Mouse (Mus musculus) erythroblast, embryonic 14.5 days (primary cell): Measurements from ENCODE around the gene Zswim7. TPM values are rescaled to one million over a fixed set of nuclear protein-coding genes. Genes with fewer than 3 reads are reported as not detected.

ENCODE experiments used
- H3K27me3 ChIP-seq: 2 replicates; pipeline ENCODE4 v1.6.1; 2012; ENCODE audit warnings: inconsistent platforms; ENCODE audit not compliant: control insufficient read depth
- H3K36me3 ChIP-seq: 2 replicates; pipeline ENCODE4 v1.6.1; 2012; ENCODE audit warnings: mild to moderate bottlenecking, inconsistent platforms; ENCODE audit not compliant: control insufficient read depth
- H3K4me1 ChIP-seq: 2 replicates; pipeline ENCODE4 v1.6.1; 2012; ENCODE audit warnings: inconsistent platforms; ENCODE audit not compliant: control insufficient read depth
- H3K4me3 ChIP-seq: replicated peaks from 2 replicates; pipeline ENCODE3; 2012; ENCODE audit warnings: moderate library complexity, mild to moderate bottlenecking, inconsistent platforms
- H3K9me3 ChIP-seq: 2 replicates; pipeline ENCODE4 v1.6.1; 2012; ENCODE audit warnings: low read length, inconsistent platforms, mixed read lengths; ENCODE audit not compliant: control insufficient read depth
- GATA1 ChIP-seq: IDR thresholded peaks from 2 replicates; pipeline ENCODE4 v1.6.1; 2012; ENCODE audit warnings: low read length, inconsistent platforms, mixed read lengths
- TAL1 ChIP-seq: IDR thresholded peaks from 3 replicates; pipeline ENCODE4 v1.6.1; 2012; ENCODE audit warnings: low read length, inconsistent platforms, mixed read lengths
- polyA plus RNA-seq: library from polyadenylated mRNA; stranded (reverse); fragments of >175 nt; gene quantifications from 2 replicates; pipeline ENCODE4 v1.2.3, GENCODE M21; 2012

Zswim7 gene
- polyA plus RNA-seq, result 0.18 and 0.19 TPM in 2 replicates

GRCm38 (mm10) chr11:62280675-62281600 lies at the start of gene Zswim7, which contains the start of gene Ttc19:
Zswim7 (minus strand) TSS chr11:62281375.
Ttc19 (plus strand) TSS chr11:62281473.
- TF ChIP-seq TAL1 (no peak), GATA1 (no peak)

GRCm38 (mm10) chr11:62323659-62324058 lies 42.5 kb upstream of the Zswim7 start:
- H3K27me3 ChIP-seq, result no peaks in the 10 kb centered on the region
- H3K9me3 ChIP-seq, result no peaks in the 10 kb centered on the region
- peaks cover 97% of the 10 kb centered on the region for H3K36me3 ChIP-seq
- no peaks in the 10 kb centered on the region for H3K4me1 ChIP-seq
- no peak overlapping the region for H3K4me3 ChIP-seq
- no peak for TF ChIP-seq TAL1
- TF ChIP-seq GATA1, result no peak

More at GRCm38 (mm10) chr11:62280675-62281600, at the start of gene Zswim7, which contains the start of gene Ttc19:
- Histone ChIP-seq H3K36me3 (peaks cover 23% of the 10 kb centered on the region), H3K27me3 (no peaks in the 10 kb centered on the region), H3K4me1 (peaks cover 36% of the 10 kb centered on the region), H3K4me3 (peak within 1 kb of the TSS; percentile 88), H3K9me3 (no peaks in the 10 kb centered on the region)

- Histone ChIP-seq H3K9me3 (no peaks in the 10 kb centered on the region), H3K4me3 (no peak overlapping the region), H3K27me3 (no peaks in the 10 kb centered on the region), H3K36me3 (peaks cover 97% of the 10 kb centered on the region), H3K4me1 (no peaks in the 10 kb centered on the region)
- TF ChIP-seq TAL1 (no peak), GATA1 (no peak)
These were observed 38.9 kb upstream of the Zswim7 start for GRCm38 (mm10) chr11:62320097-62320496.

GRCm38 (mm10) chr11:62317746-62318145 lies 36.6 kb upstream of the Zswim7 start:
- no peaks in the 10 kb centered on the region for H3K4me1 ChIP-seq
- peaks cover 97% of the 10 kb centered on the region for H3K36me3 ChIP-seq
- no peaks in the 10 kb centered on the region for H3K9me3 ChIP-seq
- H3K4me3 ChIP-seq, result no peak overlapping the region
- TF ChIP-seq TAL1 (no peak), GATA1 (no peak)
- no peaks in the 10 kb centered on the region for H3K27me3 ChIP-seq

GRCm38 (mm10) chr11:62314984-62315383 lies 33.8 kb upstream of the Zswim7 start:
- H3K4me3 ChIP-seq, result no peak overlapping the region
- no peaks in the 10 kb centered on the region for H3K27me3 ChIP-seq
- H3K4me1 ChIP-seq, result no peaks in the 10 kb centered on the region
- peaks cover 77% of the 10 kb centered on the region for H3K36me3 ChIP-seq
- no peaks in the 10 kb centered on the region for H3K9me3 ChIP-seq
- TF ChIP-seq GATA1, result no peak
- no peak for TF ChIP-seq TAL1

GRCm38 (mm10) chr11:62309296-62309695 lies 28.1 kb upstream of the Zswim7 start:
- TF ChIP-seq TAL1, result no peak
- TF ChIP-seq GATA1, result no peak
- Histone ChIP-seq H3K4me1 (no peaks in the 10 kb centered on the region), H3K9me3 (no peaks in the 10 kb centered on the region), H3K36me3 (peaks cover 32% of the 10 kb centered on the region), H3K4me3 (no peak overlapping the region), H3K27me3 (no peaks in the 10 kb centered on the region)

GRCm38 (mm10) chr11:62305866-62306265 lies 24.7 kb upstream of the Zswim7 start:
- Histone ChIP-seq H3K36me3 (peaks cover 16% of the 10 kb centered on the region), H3K27me3 (no peaks in the 10 kb centered on the region)
- TF ChIP-seq GATA1 (no peak), TAL1 (no peak)

GRCm38 (mm10) chr11:62298883-62299282 lies 17.7 kb upstream of the Zswim7 start:
- no peaks in the 10 kb centered on the region for H3K27me3 ChIP-seq
- TF ChIP-seq TAL1, result no peak
- TF ChIP-seq GATA1, result no peak
- H3K9me3 ChIP-seq, result no peaks in the 10 kb centered on the region
- H3K36me3 ChIP-seq, result peaks cover 18% of the 10 kb centered on the region
- no peak overlapping the region for H3K4me3 ChIP-seq
- no peaks in the 10 kb centered on the region for H3K4me1 ChIP-seq

More at GRCm38 (mm10) chr11:62305866-62306265, 24.7 kb upstream of the Zswim7 start:
- Histone ChIP-seq H3K9me3 (no peaks in the 10 kb centered on the region), H3K4me3 (no peak overlapping the region), H3K4me1 (no peaks in the 10 kb centered on the region)

GRCm38 (mm10) chr11:62294121-62294520 lies 12.9 kb upstream of the Zswim7 start:
- Histone ChIP-seq H3K27me3 (no peaks in the 10 kb centered on the region), H3K36me3 (peaks cover 16% of the 10 kb centered on the region), H3K4me1 (no peaks in the 10 kb centered on the region), H3K9me3 (no peaks in the 10 kb centered on the region), H3K4me3 (no peak overlapping the region)
- no peak for TF ChIP-seq TAL1
